Mouse (Mus musculus): ENCODE measurements around the gene Pkig. TPM values are rescaled to one million over a fixed set of nuclear protein-coding genes. Genes with fewer than 3 reads are reported as not detected.

Gene Pkig
- total RNA-seq, 1 experiment = 14.8 TPM

- Histone ChIP-seq H3K27ac (ENCODE audit: insufficient read depth, low read depth, low read length, poor library complexity, severe bottlenecking) (no peak overlapping the region), H3K36me3 (ENCODE audit: control insufficient read depth, insufficient read depth, low read length, poor library complexity, severe bottlenecking) (no peaks in the 10 kb centered on the region), H3K9me3 (ENCODE audit: control insufficient read depth, insufficient read depth, low read depth, low read length) (no peaks in the 10 kb centered on the region), H3K9ac (ENCODE audit: insufficient read depth, low read depth, low read length, poor library complexity, severe bottlenecking) (no peak overlapping the region), H3K4me3 (ENCODE audit: insufficient read depth in 1 of 2, low read depth in 1 of 2, low read length in 2 of 2, poor library complexity in 1 of 2, severe bottlenecking in 1 of 2) (no peak overlapping the region), H3K4me1 (ENCODE audit: control insufficient read depth in 2 of 2, insufficient read depth in 2 of 2, low read length in 2 of 2, poor library complexity in 1 of 2) (no peaks in the 10 kb centered on the region)
- no peak for DNase-seq (ENCODE audit: low read depth, low spot score)
- TF ChIP-seq CHD2 (IDR thresholded peaks at IDR 0.05; ENCODE audit: low read depth, low read length) (no peak), ZC3H11A (IDR thresholded peaks at IDR 0.05; ENCODE audit: borderline replicate concordance, low read depth, low read length) (no peak), HCFC1 (IDR thresholded peaks at IDR 0.05; ENCODE audit: borderline replicate concordance, insufficient read depth, low read length) (no peak), MAFK (IDR thresholded peaks at IDR 0.05; ENCODE audit: insufficient read depth, low read depth, low read length) (no peak), ZNF384 (IDR thresholded peaks at IDR 0.05; ENCODE audit: low read depth, low read length) (no peak)
- in situ Hi-C loops (cut with MboI; ENCODE audit: low sequenced_read_pairs in 2 of 2, unreplicated experiment in 2 of 2) = no loop called here
These were observed 17.5 kb downstream of the Pkig start for GRCm38 (mm10) chr2:163675662-163676061.

GRCm38 (mm10) chr2:163676321-163676720 lies 18.1 kb downstream of the Pkig start:
- no peaks in the 10 kb centered on the region for H3K9me3 ChIP-seq (ENCODE audit: control insufficient read depth, insufficient read depth, low read depth, low read length)
- no peaks in the 10 kb centered on the region for H3K4me1 ChIP-seq (ENCODE audit: control insufficient read depth in 2 of 2, insufficient read depth in 2 of 2, low read length in 2 of 2, poor library complexity in 1 of 2)
- no peak for DNase-seq (ENCODE audit: low read depth, low spot score)
- H3K9ac ChIP-seq (ENCODE audit: insufficient read depth, low read depth, low read length, poor library complexity, severe bottlenecking) = no peak overlapping the region
- in situ Hi-C loops (cut with MboI; ENCODE audit: low sequenced_read_pairs in 2 of 2, unreplicated experiment in 2 of 2) = no loop called here
- no peak overlapping the region for H3K27ac ChIP-seq (ENCODE audit: insufficient read depth, low read depth, low read length, poor library complexity, severe bottlenecking)
- no peak for TF ChIP-seq ZNF384 (IDR thresholded peaks at IDR 0.05; ENCODE audit: low read depth, low read length)
- TF ChIP-seq MAFK (IDR thresholded peaks at IDR 0.05; ENCODE audit: insufficient read depth, low read depth, low read length) = no peak
- no peak for TF ChIP-seq CHD2 (IDR thresholded peaks at IDR 0.05; ENCODE audit: low read depth, low read length)
- TF ChIP-seq HCFC1 (IDR thresholded peaks at IDR 0.05; ENCODE audit: borderline replicate concordance, insufficient read depth, low read length) = no peak
- no peak for TF ChIP-seq ZC3H11A (IDR thresholded peaks at IDR 0.05; ENCODE audit: borderline replicate concordance, low read depth, low read length)
- no peak overlapping the region for H3K4me3 ChIP-seq (ENCODE audit: insufficient read depth in 1 of 2, low read depth in 1 of 2, low read length in 2 of 2, poor library complexity in 1 of 2, severe bottlenecking in 1 of 2)
- H3K36me3 ChIP-seq (ENCODE audit: control insufficient read depth, insufficient read depth, low read length, poor library complexity, severe bottlenecking) = no peaks in the 10 kb centered on the region

- TF ChIP-seq CHD2 (IDR thresholded peaks at IDR 0.05; ENCODE audit: low read depth, low read length) (no peak), MAFK (IDR thresholded peaks at IDR 0.05; ENCODE audit: insufficient read depth, low read depth, low read length) (no peak), ZC3H11A (IDR thresholded peaks at IDR 0.05; ENCODE audit: borderline replicate concordance, low read depth, low read length) (no peak), HCFC1 (IDR thresholded peaks at IDR 0.05; ENCODE audit: borderline replicate concordance, insufficient read depth, low read length) (no peak), ZNF384 (IDR thresholded peaks at IDR 0.05; ENCODE audit: low read depth, low read length) (no peak)
- H3K9me3 ChIP-seq (ENCODE audit: control insufficient read depth, insufficient read depth, low read depth, low read length) = no peaks in the 10 kb centered on the region
- no peaks in the 10 kb centered on the region for H3K36me3 ChIP-seq (ENCODE audit: control insufficient read depth, insufficient read depth, low read length, poor library complexity, severe bottlenecking)
- in situ Hi-C loops (cut with MboI; ENCODE audit: low sequenced_read_pairs in 2 of 2, unreplicated experiment in 2 of 2) = no loop called here
- H3K4me1 ChIP-seq (ENCODE audit: control insufficient read depth in 2 of 2, insufficient read depth in 2 of 2, low read length in 2 of 2, poor library complexity in 1 of 2) = no peaks in the 10 kb centered on the region
- H3K9ac ChIP-seq (ENCODE audit: insufficient read depth, low read depth, low read length, poor library complexity, severe bottlenecking) = no peak overlapping the region
- H3K27ac ChIP-seq (ENCODE audit: insufficient read depth, low read depth, low read length, poor library complexity, severe bottlenecking) = no peak overlapping the region
- no peak for DNase-seq (ENCODE audit: low read depth, low spot score)
- H3K4me3 ChIP-seq (ENCODE audit: insufficient read depth in 1 of 2, low read depth in 1 of 2, low read length in 2 of 2, poor library complexity in 1 of 2, severe bottlenecking in 1 of 2) = no peak overlapping the region
These were observed 18.6 kb downstream of the Pkig start for GRCm38 (mm10) chr2:163676745-163677144.

- Histone ChIP-seq H3K4me3 (ENCODE audit: insufficient read depth in 1 of 2, low read depth in 1 of 2, low read length in 2 of 2, poor library complexity in 1 of 2, severe bottlenecking in 1 of 2) (no peak overlapping the region), H3K4me1 (ENCODE audit: control insufficient read depth in 2 of 2, insufficient read depth in 2 of 2, low read length in 2 of 2, poor library complexity in 1 of 2) (no peaks in the 10 kb centered on the region), H3K36me3 (ENCODE audit: control insufficient read depth, insufficient read depth, low read length, poor library complexity, severe bottlenecking) (no peaks in the 10 kb centered on the region), H3K9me3 (ENCODE audit: control insufficient read depth, insufficient read depth, low read depth, low read length) (no peaks in the 10 kb centered on the region), H3K9ac (ENCODE audit: insufficient read depth, low read depth, low read length, poor library complexity, severe bottlenecking) (no peak overlapping the region), H3K27ac (ENCODE audit: insufficient read depth, low read depth, low read length, poor library complexity, severe bottlenecking) (no peak overlapping the region)
- in situ Hi-C loops (cut with MboI; ENCODE audit: low sequenced_read_pairs in 2 of 2, unreplicated experiment in 2 of 2) = no loop called here
- DNase-seq (ENCODE audit: low read depth, low spot score) = no peak
- TF ChIP-seq CHD2 (IDR thresholded peaks at IDR 0.05; ENCODE audit: low read depth, low read length) (no peak), ZNF384 (IDR thresholded peaks at IDR 0.05; ENCODE audit: low read depth, low read length) (no peak), ZC3H11A (IDR thresholded peaks at IDR 0.05; ENCODE audit: borderline replicate concordance, low read depth, low read length) (no peak), HCFC1 (IDR thresholded peaks at IDR 0.05; ENCODE audit: borderline replicate concordance, insufficient read depth, low read length) (no peak), MAFK (IDR thresholded peaks at IDR 0.05; ENCODE audit: insufficient read depth, low read depth, low read length) (no peak)
These were observed 24.2 kb downstream of the Pkig start for GRCm38 (mm10) chr2:163682344-163682743.

GRCm38 (mm10) chr2:163685287-163685686 lies 27.1 kb downstream of the Pkig start:
- H3K4me1 ChIP-seq (ENCODE audit: control insufficient read depth in 2 of 2, insufficient read depth in 2 of 2, low read length in 2 of 2, poor library complexity in 1 of 2) = no peaks in the 10 kb centered on the region
- TF ChIP-seq HCFC1 (IDR thresholded peaks at IDR 0.05; ENCODE audit: borderline replicate concordance, insufficient read depth, low read length) = no peak
- TF ChIP-seq MAFK (IDR thresholded peaks at IDR 0.05; ENCODE audit: insufficient read depth, low read depth, low read length) = no peak
- TF ChIP-seq ZNF384 (IDR thresholded peaks at IDR 0.05; ENCODE audit: low read depth, low read length) = no peak
- TF ChIP-seq CHD2 (IDR thresholded peaks at IDR 0.05; ENCODE audit: low read depth, low read length) = no peak
- TF ChIP-seq ZC3H11A (IDR thresholded peaks at IDR 0.05; ENCODE audit: borderline replicate concordance, low read depth, low read length) = no peak
- no peak for DNase-seq (ENCODE audit: low read depth, low spot score)
- H3K27ac ChIP-seq (ENCODE audit: insufficient read depth, low read depth, low read length, poor library complexity, severe bottlenecking) = no peak overlapping the region
- no peak overlapping the region for H3K9ac ChIP-seq (ENCODE audit: insufficient read depth, low read depth, low read length, poor library complexity, severe bottlenecking)
- in situ Hi-C loops (cut with MboI; ENCODE audit: low sequenced_read_pairs in 2 of 2, unreplicated experiment in 2 of 2) = no loop called here
- H3K36me3 ChIP-seq (ENCODE audit: control insufficient read depth, insufficient read depth, low read length, poor library complexity, severe bottlenecking) = no peaks in the 10 kb centered on the region
- no peaks in the 10 kb centered on the region for H3K9me3 ChIP-seq (ENCODE audit: control insufficient read depth, insufficient read depth, low read depth, low read length)
- no peak overlapping the region for H3K4me3 ChIP-seq (ENCODE audit: insufficient read depth in 1 of 2, low read depth in 1 of 2, low read length in 2 of 2, poor library complexity in 1 of 2, severe bottlenecking in 1 of 2)
